In the genomic region with DNA sequence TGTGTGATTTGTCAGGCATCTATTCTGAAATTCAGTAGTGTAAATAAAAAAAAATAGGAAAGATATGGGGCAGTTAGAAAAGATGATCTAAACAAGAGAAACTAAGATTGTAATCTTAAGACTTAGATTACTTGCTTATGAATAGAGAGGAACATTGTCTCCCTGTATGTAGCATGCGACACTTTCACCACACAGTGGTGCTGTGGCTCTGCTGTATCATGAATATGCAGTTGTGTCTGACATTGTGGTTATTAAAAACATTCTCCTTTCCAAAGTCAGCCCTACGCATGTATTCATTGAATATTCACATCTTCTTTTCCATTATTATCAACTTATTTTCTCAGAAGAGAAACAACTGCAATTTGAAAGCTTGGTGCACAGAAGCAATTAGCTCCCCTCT, we compare ENCODE assay signal across 9 mouse cellular contexts. TPM values are rescaled to one million over a fixed set of nuclear protein-coding genes. Genes with fewer than 3 reads are reported as not detected.
DNase-seq lines count a peak whose midpoint lies in the region; ATAC-seq lines count a peak whose summit lies in the region.
"Had no signal": no experiment of that assay in that cellular context is flagged by ENCODE, and none has a peak within 500 bp of the region (broad histone marks: within the 10 kb centered on the region; RNA-seq: fewer than 3 reads in every experiment).

No protein-coding gene starts in this region.

- no peaks in the 10 kb centered on the region for H3K4me1 ChIP-seq in forebrain, embryonic 14.5 days (ENCODE audit: control insufficient read depth, insufficient read depth, low read length)
- H3K4me1 ChIP-seq in midbrain, embryonic 12.5 days, result no peaks in the 10 kb centered on the region

- H3K4me2 ChIP-seq in forebrain, embryonic 14.5 days (ENCODE audit: low read length), result no peak overlapping the region
- no peak overlapping the region for H3K4me2 ChIP-seq in midbrain, embryonic 12.5 days (replicated peaks)

- 55% methylated on average over 2 of the region's 2 CpGs for WGBS in forebrain, embryonic 14.5 days
- 41% methylated on average over 2 of the region's 2 CpGs for WGBS in midbrain, embryonic 12.5 days

- H3K4me3 ChIP-seq in forebrain, embryonic 14.5 days (ENCODE audit: low read depth, low read length), result no peak overlapping the region
- no peak overlapping the region for H3K4me3 ChIP-seq in midbrain, embryonic 12.5 days
- H3K4me3 ChIP-seq: myocyte had no signal

- no peaks in the 10 kb centered on the region for H3K36me3 ChIP-seq in forebrain, embryonic 14.5 days (ENCODE audit: control insufficient read depth, insufficient read depth, low read length)
- no peaks in the 10 kb centered on the region for H3K36me3 ChIP-seq in midbrain, embryonic 12.5 days

- peak; percentile 89 for ATAC-seq in forebrain, embryonic 14.5 days
- ATAC-seq in midbrain, embryonic 12.5 days (ENCODE audit: low FRiP score, low read depth), result peak; percentile 74; the same call in 1 of the 2 replicates
- ATAC-seq in megakaryocyte-erythroid progenitor cell, adult 5-6 weeks (replicated peaks; ENCODE audit: low FRiP score, low TSS enrichment, poor library complexity, severe bottlenecking), result no peak

- H3K27me3 ChIP-seq in forebrain, embryonic 14.5 days (replicated peaks; ENCODE audit: control insufficient read depth, insufficient read depth, low read length), result no peaks in the 10 kb centered on the region
- H3K27me3 ChIP-seq in midbrain, embryonic 12.5 days, result no peaks in the 10 kb centered on the region

- no peak overlapping the region for H3K9ac ChIP-seq in forebrain, embryonic 14.5 days (ENCODE audit: low read length)
- H3K9ac ChIP-seq in midbrain, embryonic 12.5 days (replicated peaks), result no peak overlapping the region

- no peaks in the 10 kb centered on the region for H3K9me3 ChIP-seq in forebrain, embryonic 14.5 days (replicated peaks; ENCODE audit: control insufficient read depth, low read length)
- H3K9me3 ChIP-seq in midbrain, embryonic 12.5 days, result no peaks in the 10 kb centered on the region

- DNase-seq in adrenal gland, postnatal 25 days, result peak; percentile 3
- no peak for DNase-seq in adrenal gland, adult 8-10 months
- DNase-seq in 3T3-L1 (ENCODE audit: low read depth, low spot score), result peak; percentile 87
- DNase-seq in forebrain, embryonic 14.5 days (ENCODE audit: low spot score), result peak; percentile 87
- DNase-seq in layer of hippocampus, adult 18-20 months (ENCODE audit: low spot score in 2 of 2), result peak; percentile 55 to 71
- DNase-seq in gastrocnemius, adult 8-10 months (ENCODE audit: low spot score in 2 of 2), result no peak

- H3K27ac ChIP-seq in forebrain, embryonic 14.5 days (ENCODE audit: low read depth, low read length), result no peak overlapping the region
- no peak overlapping the region for H3K27ac ChIP-seq in midbrain, embryonic 12.5 days (replicated peaks)

RNA-seq across cellular contexts. Expression of a gene that starts 40.0 kb away (rescaled TPM):
- total RNA-seq in adrenal gland, postnatal 25 days (2021), result not detected in 2 replicates
- not detected for total RNA-seq in adrenal gland, adult 8-10 months (2022)
- 0.22 and 0.58 TPM in 2 replicates for polyA plus RNA-seq in forebrain, embryonic 14.5 days (2014; fragmentation: Nextera tagmentation; extraction: Ambion mirVana)
- under 1 TPM; 0.23 to 0.32 TPM for total RNA-seq in layer of hippocampus, adult 18-20 months (2021)
- polyA plus RNA-seq in midbrain, embryonic 12.5 days (2016; fragmentation: Nextera tagmentation; extraction: Ambion mirVana), result 0.10 TPM in 1 of 2 replicates, not detected in the other
- not detected in 2 replicates for total RNA-seq in megakaryocyte-erythroid progenitor cell, adult 5-6 weeks (2014; fragmentation: Nextera tagmentation)
- not detected in 2 replicates for total RNA-seq in megakaryocyte-erythroid progenitor cell, adult 5-6 weeks (2017)
- total RNA-seq in gastrocnemius, adult 8-10 months (2022), result not detected

RNA-seq across cellular contexts. Expression of a gene that starts 43.3 kb away (rescaled TPM):
- not detected in 2 replicates for total RNA-seq in adrenal gland, postnatal 25 days (2021)
- total RNA-seq in adrenal gland, adult 8-10 months (2022), result not detected
- polyA plus RNA-seq in forebrain, embryonic 14.5 days (2014; fragmentation: Nextera tagmentation; extraction: Ambion mirVana), result 0.66 TPM in 1 of 2 replicates, not detected in the other
- total RNA-seq in layer of hippocampus, adult 18-20 months (2021), result not detected
- not detected in 2 replicates for polyA plus RNA-seq in midbrain, embryonic 12.5 days (2016; fragmentation: Nextera tagmentation; extraction: Ambion mirVana)
- not detected in 2 replicates for total RNA-seq in megakaryocyte-erythroid progenitor cell, adult 5-6 weeks (2014; fragmentation: Nextera tagmentation)
- total RNA-seq in megakaryocyte-erythroid progenitor cell, adult 5-6 weeks (2017), result not detected in 2 replicates
- total RNA-seq in gastrocnemius, adult 8-10 months (2022), result not detected
- polyA plus RNA-seq: myocyte had no signal

Comparison
In these comparisons a context has a peak if more than half of its experiments do, and no peak if none do; other contexts are left out.
1. DNase-seq: peak in adrenal gland, postnatal 25 days (single experiment), 3T3-L1 (single experiment), forebrain, embryonic 14.5 days (single experiment) and layer of hippocampus, adult 18-20 months (2 of 2); none in adrenal gland, adult 8-10 months (single experiment) and gastrocnemius, adult 8-10 months (0 of 2).